Mouse (Mus musculus) thymus, postnatal 10 days (tissue): Measurements from ENCODE around the gene Hcn1.
A peak's percentile ranks its signal among the peaks of the same experiment; 100 is the strongest.

Experiments used
- DNase-seq, 2 experiments: peaks; one replicate each; pipeline ENCODE4 v3.0.0; 2021; ENCODE audit warnings: low spot score in 2 of 2

The Hcn1 gene

DNA sequence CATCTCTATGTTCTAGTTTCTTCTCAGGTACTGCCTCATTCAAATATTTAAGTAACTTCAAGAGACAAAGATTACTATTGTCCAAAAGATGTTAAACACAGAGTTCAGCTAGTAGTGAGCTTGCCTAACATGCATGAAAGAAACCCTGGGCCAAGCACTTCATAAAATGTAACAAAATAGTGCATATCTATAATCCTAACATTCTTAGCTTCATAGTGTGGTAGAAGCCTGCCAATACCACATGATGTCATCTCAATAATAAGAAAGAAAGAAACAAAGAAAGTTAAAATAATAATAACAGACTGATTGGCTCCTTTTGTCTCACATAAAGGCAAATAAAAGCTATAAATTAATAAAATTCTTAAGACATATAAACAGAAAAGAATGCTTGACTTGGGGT, 103.5 kb downstream of the Hcn1 start:
- DNase-seq = no peak

DNA sequence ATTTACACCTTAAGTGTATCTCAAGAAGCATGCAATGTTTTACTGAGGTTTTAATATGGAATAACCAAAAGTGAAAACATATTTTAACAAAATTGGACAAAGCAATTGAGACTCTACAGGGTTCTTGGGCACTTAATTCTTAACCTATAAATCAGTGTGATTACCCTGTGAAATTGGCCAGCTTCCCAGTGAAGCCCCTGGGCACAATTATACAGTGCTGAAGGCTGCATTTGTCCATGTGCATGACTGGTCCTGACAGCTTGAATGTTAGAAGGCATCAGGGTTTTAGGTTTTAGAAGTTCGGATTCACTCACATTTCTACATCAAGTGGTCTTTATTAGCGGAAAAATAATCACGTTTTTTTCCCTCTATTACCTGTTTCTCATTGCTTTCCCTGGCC, 103.9 kb downstream of the Hcn1 start:
- no peak for DNase-seq

DNA sequence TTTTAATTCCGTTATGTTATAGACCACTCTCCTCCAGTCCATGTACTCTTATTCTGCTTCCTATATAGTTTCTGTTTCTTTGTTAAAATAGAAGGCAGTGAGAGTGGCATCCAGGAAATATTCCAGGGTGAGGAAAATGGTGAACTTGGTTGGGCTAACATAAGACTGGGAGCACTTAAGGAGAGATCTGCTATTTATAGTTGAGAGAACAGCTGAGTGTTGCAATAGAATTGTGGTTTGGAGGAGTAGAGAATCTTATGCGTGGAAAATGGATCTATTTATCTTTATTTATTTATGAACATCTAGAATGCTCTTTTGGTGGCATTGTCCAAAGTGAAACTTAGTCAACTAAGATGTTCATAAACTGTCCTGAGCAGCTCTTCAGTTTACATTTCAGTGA, 104.4 kb downstream of the Hcn1 start:
- DNase-seq = no peak

DNA sequence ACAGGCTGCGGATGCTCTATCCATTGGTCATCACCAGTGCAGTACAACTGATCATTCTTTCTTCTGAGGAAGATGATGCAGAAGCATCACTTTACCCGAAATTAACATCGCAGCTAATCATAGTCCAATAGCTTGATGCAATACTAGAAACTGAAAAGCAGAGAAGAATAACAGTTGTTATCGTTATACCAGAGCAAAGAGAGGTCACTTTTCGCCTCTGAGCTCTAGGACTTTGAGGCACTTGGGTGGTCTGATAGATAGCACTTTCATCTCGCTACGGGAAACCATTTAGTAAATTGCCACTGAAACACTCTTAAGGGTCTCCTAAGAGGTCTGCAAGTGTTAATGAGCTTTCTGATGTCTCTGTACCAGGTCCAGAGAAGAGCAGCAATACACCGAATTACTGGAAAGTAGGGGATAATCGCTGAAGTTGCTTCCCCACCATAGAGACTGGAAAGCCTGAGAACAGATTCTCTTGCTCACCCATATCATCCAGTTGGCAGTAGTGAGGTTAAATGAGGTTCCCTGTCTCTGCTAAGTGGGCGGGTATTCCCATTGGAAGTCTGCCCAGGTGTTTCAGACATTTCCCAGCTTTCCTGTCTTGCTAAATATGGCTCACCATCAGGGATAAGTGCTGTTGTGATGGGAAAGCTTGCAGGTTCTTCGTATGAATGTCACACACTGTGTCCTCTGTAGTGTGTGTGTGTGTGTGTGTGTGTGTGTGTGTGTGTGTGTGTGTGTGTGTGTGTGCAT, 105.0 kb downstream of the Hcn1 start:
- no peak for DNase-seq

- no peak for DNase-seq
Observed at GRCm38 (mm10) chr13:117710811-117711210, 108.7 kb downstream of the Hcn1 start.

GRCm38 (mm10) chr13:117722090-117722489, 120.0 kb downstream of the Hcn1 start:
- DNase-seq = no peak

GRCm38 (mm10) chr13:117724083-117724482, 122.0 kb downstream of the Hcn1 start:
- no peak for DNase-seq

GRCm38 (mm10) chr13:117728393-117728792, 126.3 kb downstream of the Hcn1 start:
- DNase-seq = no peak

- DNase-seq = no peak
Observed at GRCm38 (mm10) chr13:117732738-117733137, 130.6 kb downstream of the Hcn1 start.

DNA sequence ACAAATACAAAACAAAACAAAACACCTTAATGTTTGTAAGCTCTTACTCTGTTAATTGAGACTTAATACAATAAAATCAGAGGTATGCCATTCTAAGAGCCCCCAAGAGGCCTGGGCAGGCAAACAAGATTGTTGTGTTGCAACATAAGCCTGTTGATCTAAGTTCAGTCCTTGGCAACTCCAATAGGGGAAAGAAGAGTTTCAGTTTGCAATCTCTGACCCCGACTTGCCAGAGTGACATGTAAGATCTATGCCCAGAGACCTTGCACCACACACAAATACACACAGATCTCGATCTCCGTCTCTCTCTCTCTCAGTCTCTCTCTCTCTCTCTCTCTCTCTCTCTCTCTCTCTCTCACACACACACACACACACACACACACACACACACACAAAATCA, 142.3 kb downstream of the Hcn1 start:
- no peak for DNase-seq

GRCm38 (mm10) chr13:117745173-117745572, 143.1 kb downstream of the Hcn1 start:
- no peak for DNase-seq

DNA sequence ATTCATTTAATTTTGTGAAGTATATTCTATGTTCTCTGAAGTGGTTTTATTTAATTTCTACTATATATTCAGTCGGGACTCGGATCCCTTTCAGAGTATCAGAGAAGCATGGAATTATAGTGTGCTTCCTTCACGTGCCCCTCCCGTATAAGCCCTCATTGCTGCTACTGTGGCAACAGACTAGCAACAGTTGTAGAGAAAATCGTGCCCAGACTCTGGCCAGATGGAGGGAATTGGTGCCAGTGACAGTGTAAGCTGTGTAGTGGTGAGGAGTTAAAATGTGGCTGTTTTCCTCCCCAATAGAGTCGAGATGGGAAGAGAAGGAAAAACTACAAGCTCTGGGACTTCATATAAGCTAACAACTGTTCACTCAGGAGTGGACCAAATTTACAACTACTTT, 163.4 kb downstream of the Hcn1 start:
- DNase-seq = no peak

- DNase-seq = peak; percentile 25 to 46
Observed at GRCm38 (mm10) chr13:117785376-117785775, 183.3 kb downstream of the Hcn1 start.

- DNase-seq = no peak
Observed at GRCm38 (mm10) chr13:117792861-117793260, 190.7 kb downstream of the Hcn1 start.

DNA sequence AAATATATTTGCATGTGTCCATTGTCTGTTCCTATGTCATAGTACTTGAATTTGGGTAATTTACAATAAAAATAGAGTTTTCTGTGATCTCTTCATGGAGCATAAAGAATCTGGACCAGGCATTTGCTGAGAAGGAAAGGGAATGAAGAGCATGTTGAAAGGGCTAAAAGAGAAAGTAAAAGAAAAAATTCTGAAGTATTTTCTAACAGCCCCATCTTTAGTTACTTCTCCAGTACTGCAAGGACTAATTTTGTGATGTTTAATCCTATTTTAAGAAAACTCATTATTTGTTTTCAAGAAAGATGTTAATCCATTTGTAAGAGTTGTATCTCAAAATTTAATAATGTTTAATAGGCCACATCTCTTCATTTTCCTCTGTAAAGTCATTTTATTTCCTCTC, 198.9 kb downstream of the Hcn1 start:
- DNase-seq = no peak

- no peak for DNase-seq
Observed at GRCm38 (mm10) chr13:117827628-117828027, 225.5 kb downstream of the Hcn1 start.

DNA sequence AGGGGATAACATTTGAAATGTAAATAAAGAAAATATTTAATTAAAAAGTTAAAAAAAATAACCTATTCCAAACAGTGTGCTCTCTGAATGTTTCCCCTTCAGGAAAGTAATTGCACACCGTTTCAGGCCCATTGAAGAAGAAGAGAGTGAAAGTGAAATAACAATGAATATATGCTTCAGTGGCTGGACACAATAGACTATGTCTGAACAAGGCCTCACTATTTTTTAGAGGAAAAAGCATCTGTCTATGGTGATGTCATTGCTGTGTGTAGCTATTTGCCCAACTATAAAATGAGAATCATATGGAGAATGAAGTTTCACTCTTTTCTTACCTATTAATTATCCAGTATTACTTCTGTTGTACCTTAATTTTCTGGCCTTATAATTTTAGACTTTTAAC, 234.5 kb downstream of the Hcn1 start:
- no peak for DNase-seq

GRCm38 (mm10) chr13:117838264-117838663, 236.1 kb downstream of the Hcn1 start:
- DNase-seq = no peak

GRCm38 (mm10) chr13:117842366-117842765, 240.2 kb downstream of the Hcn1 start:
- DNase-seq = no peak

DNA sequence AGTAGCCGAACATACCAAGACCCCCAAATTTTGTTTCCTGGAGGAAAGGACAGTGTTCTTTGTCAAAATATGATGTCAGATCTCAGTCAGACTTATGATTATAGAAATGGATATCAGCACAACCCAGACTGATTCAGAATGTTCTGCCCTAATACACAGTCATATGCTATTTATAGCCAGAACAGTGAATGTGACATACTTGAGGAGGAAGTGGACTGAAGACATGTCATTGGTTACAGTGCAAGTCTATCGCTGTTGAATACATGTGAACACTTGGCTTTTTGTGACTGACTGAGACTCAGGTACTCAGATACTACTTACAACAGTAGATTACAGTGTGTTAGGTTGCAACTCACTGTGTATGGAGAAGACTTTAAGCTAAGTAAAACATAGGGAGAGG, 245.2 kb downstream of the Hcn1 start:
- DNase-seq = no peak

- no peak for DNase-seq
Observed at GRCm38 (mm10) chr13:117848757-117849156, 246.6 kb downstream of the Hcn1 start.

- no peak for DNase-seq
Observed at GRCm38 (mm10) chr13:117851954-117852710, 250.0 kb downstream of the Hcn1 start.

DNA sequence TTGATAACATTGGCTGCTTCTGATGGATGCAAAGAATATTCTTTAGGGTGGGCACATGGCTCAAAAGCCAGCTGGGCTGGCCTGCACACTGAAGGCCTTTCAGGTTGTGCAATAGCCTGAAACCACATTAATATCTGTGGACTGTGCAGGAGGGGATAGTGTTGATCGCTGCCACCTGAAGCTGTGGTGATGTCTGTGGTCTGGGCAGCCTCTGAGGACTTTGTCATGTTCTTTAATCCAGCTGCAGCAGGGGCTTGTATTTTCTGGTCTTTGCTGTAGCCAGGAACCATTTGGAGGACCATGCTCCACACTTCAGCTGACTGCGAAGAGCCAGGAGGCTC, 250.6 kb downstream of the Hcn1 start:
- DNase-seq = no peak
